Mouse (Mus musculus) kidney, postnatal 36 days (tissue): ENCODE data around the gene Prrc2a.
"Not testable (repeated sequence)": the region's sequence is repeated elsewhere in the genome, so short reads cannot be mapped to it uniquely, and the experiment has no call there.

Experiments
- DNase-seq, 2 experiments: peaks; one replicate each; pipeline ENCODE4 v3.0.0; 2021 to 2022; ENCODE audit warnings: mixed read lengths in 2 of 2

The Prrc2a gene

GRCm38 (mm10) chr17:35131500-35132173, 33.1 kb downstream of the Prrc2a start, which contains the start of gene Apom:
Gene Apom, minus strand, starts transcription at chr17:35132050.
- DNase-seq = peak; percentile 41 to 52

GRCm38 (mm10) chr17:35131038-35131437, 33.7 kb downstream of the Prrc2a start:
- no peak for DNase-seq

- no peak for DNase-seq
Measured at GRCm38 (mm10) chr17:35128996-35129395, 35.7 kb downstream of the Prrc2a start.

- DNase-seq = no peak
Measured at GRCm38 (mm10) chr17:35127017-35127416, 37.7 kb downstream of the Prrc2a start.

GRCm38 (mm10) chr17:35126206-35126611, 38.5 kb downstream of the Prrc2a start, which contains the start of gene D17H6S53E:
Gene D17H6S53E, plus strand, starts transcription at chr17:35126373.
- peak; percentile 74 to 88 for DNase-seq

GRCm38 (mm10) chr17:35125578-35125977, 39.1 kb downstream of the Prrc2a start:
- DNase-seq = peak in 1 of 2 experiments; percentile 17

- no peak for DNase-seq
Measured at GRCm38 (mm10) chr17:35125081-35125480, 39.6 kb downstream of the Prrc2a start.

GRCm38 (mm10) chr17:35124261-35124896, 40.3 kb downstream of the Prrc2a start:
- DNase-seq = peak; percentile 48 to 56

- DNase-seq = not testable (repeated sequence)
Measured at GRCm38 (mm10) chr17:35123287-35123686, 41.4 kb downstream of the Prrc2a start.

- DNase-seq = peak; percentile 66
Measured at GRCm38 (mm10) chr17:35121871-35122303, 42.8 kb downstream of the Prrc2a start, which contains the start of gene Csnk2b. Gene Csnk2b, minus strand, starts transcription at chr17:35122053.

GRCm38 (mm10) chr17:35121143-35121799, 43.4 kb downstream of the Prrc2a start, which contains the start of gene Gpank1:
Gene Gpank1, plus strand, starts transcription at chr17:35121455.
- peak; percentile 98 to 99 for DNase-seq

GRCm38 (mm10) chr17:35120745-35121142, 44.0 kb downstream of the Prrc2a start:
- DNase-seq = peak; percentile 44 to 78

- DNase-seq = peak in 1 of 2 experiments; percentile 70
Measured at GRCm38 (mm10) chr17:35115046-35116019, 49.4 kb downstream of the Prrc2a start, which contains the start of gene Ly6g5b. Gene Ly6g5b, minus strand, starts transcription at chr17:35115428.

- no peak for DNase-seq
Measured at GRCm38 (mm10) chr17:35111774-35112173, 52.9 kb downstream of the Prrc2a start.

GRCm38 (mm10) chr17:35108097-35108496, 56.6 kb downstream of the Prrc2a start, which contains the start of gene Ly6g5c:
Gene Ly6g5c, plus strand, starts transcription at chr17:35108279.
- DNase-seq = no peak

GRCm38 (mm10) chr17:35106522-35106921, 58.2 kb downstream of the Prrc2a start:
- no peak for DNase-seq

- DNase-seq = peak; percentile 55 to 76
Measured at GRCm38 (mm10) chr17:35105740-35106389, 58.8 kb downstream of the Prrc2a start.

GRCm38 (mm10) chr17:35104754-35105153, 59.9 kb downstream of the Prrc2a start:
- no peak for DNase-seq

GRCm38 (mm10) chr17:35104079-35104478, 60.6 kb downstream of the Prrc2a start:
- DNase-seq = no peak

- DNase-seq = peak; percentile 84 to 89
Measured at GRCm38 (mm10) chr17:35103221-35103690, 61.4 kb downstream of the Prrc2a start.

GRCm38 (mm10) chr17:35102299-35102698, 62.4 kb downstream of the Prrc2a start:
- DNase-seq = no peak
